Mouse (Mus musculus): ENCODE results near the gene Slc29a4.

Slc29a4 gene

GRCm38 (mm10) chr5:142692248-142692647, at the start of gene Slc29a4:
TSS of gene Slc29a4 (plus strand) at chr5:142692512.
- no peak for DNase-seq (ENCODE audit: low spot score in 2 of 2)

DNA sequence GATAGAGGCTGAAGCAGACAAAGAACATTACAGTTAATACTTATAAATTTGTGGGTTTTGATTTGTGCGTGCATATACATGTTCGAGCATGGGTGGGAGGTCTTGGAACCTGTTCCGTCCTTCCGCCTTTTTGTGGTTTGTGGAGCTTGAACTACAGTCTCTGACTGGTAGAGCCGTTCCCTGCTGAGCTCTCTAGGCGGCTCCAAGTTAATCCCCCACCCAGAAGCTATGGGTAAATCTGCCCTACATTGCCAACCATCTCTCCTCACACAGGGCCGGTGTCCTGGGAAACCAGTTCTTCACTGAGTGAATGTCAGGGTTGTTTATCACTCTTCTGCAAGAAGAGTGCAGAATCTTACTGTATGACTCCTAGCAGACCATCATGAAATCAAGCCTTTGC, 44.1 kb upstream of the Slc29a4 start:
- DNase-seq (ENCODE audit: low spot score in 2 of 2), result no peak

DNA sequence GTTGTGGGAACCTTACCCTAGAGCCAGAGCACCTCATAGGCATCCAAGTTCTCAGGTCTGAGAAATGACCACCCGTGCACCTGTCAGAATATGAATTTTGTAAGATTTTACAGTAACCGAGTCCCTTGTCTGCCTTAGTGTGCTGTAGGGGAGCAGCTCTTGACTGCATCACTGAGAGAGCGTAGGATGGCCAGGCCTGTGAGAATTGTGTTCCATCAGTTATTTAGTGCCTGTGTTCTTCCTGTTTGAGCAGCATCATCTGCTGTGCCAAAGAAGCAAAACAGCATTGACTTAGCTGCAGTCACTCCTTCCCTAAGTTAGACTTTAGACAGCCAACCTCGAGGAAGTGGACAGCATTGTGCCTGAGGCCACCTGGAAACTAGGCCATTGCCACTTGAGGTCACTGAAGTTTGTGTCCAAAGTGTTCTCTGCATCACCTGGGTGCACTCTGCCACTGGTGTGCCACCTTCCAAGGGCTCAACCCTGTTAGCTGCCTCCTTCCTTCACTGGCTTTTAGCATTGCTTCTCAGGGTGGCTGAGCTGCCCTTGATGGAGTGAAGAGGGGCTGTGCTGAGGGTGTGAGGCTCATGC, 42.8 kb upstream of the Slc29a4 start:
- no peak for DNase-seq (ENCODE audit: low spot score in 2 of 2)

GRCm38 (mm10) chr5:142650390-142650789, 41.9 kb upstream of the Slc29a4 start:
- no peak for DNase-seq (ENCODE audit: low spot score in 2 of 2)

- DNase-seq (ENCODE audit: low spot score in 2 of 2), result no peak
These were observed 41.4 kb upstream of the Slc29a4 start for GRCm38 (mm10) chr5:142650794-142651497.

- no peak for DNase-seq (ENCODE audit: low spot score in 2 of 2)
These were observed 40.0 kb upstream of the Slc29a4 start for GRCm38 (mm10) chr5:142652266-142652665.

DNA sequence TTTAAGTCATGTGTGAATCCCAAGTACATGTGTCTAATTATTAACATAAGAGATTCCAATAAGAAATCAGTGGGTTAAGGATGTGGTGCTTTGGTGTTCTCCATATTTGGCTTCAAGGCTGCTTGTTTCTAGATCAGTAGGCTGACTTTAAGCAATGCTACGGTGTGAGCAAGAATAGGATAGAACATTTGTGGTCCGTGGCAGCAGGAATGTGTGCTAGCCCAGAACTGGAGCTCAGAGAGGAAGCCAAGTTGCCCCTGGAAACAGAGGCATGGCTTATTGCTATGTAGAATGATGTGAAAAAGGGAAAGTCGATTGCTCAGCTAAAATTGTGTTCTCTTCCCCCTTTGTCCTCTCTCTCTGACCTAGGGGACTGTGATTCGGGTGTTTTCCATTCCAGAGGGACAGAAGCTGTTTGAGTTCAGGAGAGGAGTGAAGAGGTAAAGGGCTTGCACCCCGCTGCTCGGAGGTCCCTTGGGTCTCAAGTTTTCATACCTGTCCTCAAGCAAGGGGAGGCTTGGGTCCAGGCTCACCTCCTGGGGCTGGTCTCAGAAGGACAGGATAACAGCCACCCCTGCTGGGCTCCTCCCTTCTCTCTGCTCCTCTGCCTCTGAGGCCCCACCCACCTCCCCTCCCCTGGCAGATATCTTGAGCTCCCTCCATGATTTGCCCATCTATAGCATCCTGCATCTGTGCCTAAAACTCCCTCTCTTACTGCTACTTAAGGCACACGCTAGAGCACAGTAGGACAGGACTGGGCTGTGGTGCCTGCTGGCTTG, 31.5 kb upstream of the Slc29a4 start:
- no peak for DNase-seq (ENCODE audit: low spot score in 2 of 2)

DNA sequence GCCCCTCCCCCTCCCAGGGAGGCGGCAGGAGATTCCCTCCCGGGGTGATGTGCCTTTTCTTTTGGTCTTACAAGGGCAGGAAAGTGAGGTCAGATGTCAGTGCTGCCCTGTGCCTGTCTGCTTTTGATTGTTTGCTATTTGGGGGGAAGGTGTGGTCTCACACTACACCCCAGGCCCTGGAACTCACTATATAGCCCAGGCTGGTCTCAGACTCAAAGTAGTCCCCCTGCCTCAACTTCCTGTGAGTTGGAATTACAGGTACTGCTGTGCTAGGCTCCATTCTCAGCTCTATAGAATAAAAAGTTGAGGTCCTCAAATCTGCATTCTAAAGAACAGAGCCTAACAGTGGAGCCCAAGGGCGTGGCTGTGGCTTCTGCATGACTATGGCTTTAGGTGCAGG, 24.4 kb upstream of the Slc29a4 start:
- DNase-seq (ENCODE audit: low spot score in 2 of 2), result no peak

DNA sequence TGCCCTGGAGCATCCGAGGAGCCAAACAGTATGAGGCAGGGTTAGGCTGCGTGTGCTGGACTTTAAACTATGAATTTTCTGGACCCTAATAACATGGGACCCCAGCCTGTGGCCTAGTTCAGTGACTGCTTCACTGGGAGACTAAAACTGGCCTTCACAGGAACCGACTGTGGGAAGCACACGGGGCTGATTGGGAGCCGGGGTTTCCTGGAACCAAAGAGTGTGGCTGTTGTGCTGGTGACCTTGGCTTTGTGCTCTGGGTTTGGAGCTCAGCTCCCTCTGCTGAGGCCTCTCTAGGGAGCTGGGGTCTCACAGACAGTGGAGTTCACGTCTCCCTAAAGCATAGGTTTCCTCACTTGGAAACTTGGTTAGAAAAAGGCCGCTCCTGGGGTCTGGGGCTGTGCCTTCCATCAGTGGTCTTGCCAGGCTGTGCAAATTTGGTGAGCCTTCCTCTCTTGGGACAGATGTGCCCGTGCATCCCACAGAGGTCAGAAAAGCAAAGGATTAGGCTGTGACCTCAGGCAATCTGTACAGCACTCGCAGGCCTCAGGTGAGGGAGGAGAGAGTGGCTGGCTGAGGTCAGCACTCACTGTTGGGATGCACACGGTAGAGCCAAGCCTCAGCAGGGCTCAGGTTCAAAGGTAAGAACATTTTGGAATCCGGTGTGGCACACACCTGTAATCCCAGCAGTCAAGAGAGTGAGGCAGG, 23.6 kb upstream of the Slc29a4 start:
- DNase-seq (ENCODE audit: low spot score in 2 of 2), result no peak

- DNase-seq (ENCODE audit: low spot score in 2 of 2), result no peak
These were observed 22.6 kb upstream of the Slc29a4 start for GRCm38 (mm10) chr5:142669726-142670125.

DNA sequence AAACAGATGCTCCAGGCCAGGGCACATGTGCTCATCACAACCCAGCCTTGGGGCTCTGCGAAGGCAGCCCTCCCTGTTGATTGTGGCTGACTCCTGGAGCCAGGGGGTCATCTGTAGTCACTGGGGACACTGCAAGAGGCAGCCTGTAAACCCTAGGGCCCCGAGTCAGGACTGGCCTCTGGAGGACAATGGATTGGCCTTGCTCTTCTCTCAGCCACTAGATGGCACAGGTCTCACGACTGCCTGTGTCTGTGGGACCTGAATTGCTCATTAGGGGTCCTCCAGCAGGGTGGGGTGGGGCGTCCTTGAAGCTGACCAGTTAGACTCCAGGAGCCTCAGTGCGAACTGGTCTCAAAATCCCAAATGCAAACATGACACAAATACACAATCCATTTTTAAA, 19.2 kb upstream of the Slc29a4 start:
- DNase-seq (ENCODE audit: low spot score in 2 of 2), result no peak

GRCm38 (mm10) chr5:142678141-142678571, 14.2 kb upstream of the Slc29a4 start:
- DNase-seq (ENCODE audit: low spot score in 2 of 2), result no peak

GRCm38 (mm10) chr5:142679065-142679464, 13.2 kb upstream of the Slc29a4 start:
- DNase-seq (ENCODE audit: low spot score in 2 of 2), result no peak

DNA sequence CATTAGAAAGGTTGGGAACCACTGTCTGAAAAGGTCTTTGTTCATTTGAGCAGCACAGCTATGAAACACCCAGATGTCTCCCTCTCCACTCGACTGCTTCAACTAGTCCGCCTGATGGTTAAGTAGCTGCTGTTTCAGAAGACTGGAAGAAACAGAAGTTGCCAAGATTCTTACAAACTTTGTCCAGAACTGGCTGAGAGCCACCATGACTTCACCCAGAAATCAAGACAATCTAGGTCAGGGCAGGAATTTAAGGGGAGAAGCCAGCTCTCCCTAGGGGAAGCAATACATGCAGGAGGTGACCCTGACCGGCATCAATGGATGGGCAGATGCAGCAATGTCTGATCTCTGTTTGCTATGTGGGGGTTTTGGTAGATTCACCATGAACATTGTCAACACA, 10.4 kb upstream of the Slc29a4 start:
- no peak for DNase-seq (ENCODE audit: low spot score in 2 of 2)

- DNase-seq (ENCODE audit: low spot score in 2 of 2), result no peak
These were observed 9.8 kb upstream of the Slc29a4 start for GRCm38 (mm10) chr5:142682529-142682928.

- DNase-seq (ENCODE audit: low spot score in 2 of 2), result no peak
These were observed 3.4 kb upstream of the Slc29a4 start for GRCm38 (mm10) chr5:142688866-142689265.

DNA sequence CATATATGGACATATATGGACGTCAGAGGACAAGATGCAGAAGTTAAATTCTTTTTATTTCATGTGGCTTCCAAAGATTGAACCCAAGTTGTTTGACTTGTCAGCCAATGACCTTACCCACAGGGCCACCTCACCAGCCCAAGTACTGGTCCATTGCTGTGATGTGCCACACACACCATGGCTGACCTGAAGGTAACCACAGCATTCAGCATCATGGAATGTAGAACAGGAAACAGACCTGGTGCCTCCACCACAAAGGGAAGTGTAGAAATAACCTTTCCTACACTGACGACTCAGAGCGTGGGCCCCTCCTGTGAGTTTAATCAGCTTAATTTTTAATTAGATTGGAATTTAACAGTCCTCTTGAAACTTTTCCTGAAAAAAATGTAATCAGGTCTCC, 2.0 kb upstream of the Slc29a4 start:
- no peak for DNase-seq (ENCODE audit: low spot score in 2 of 2)

- no peak for DNase-seq (ENCODE audit: low spot score in 2 of 2)
These were observed 842 bp downstream of the Slc29a4 start for GRCm38 (mm10) chr5:142692971-142693737.

DNA sequence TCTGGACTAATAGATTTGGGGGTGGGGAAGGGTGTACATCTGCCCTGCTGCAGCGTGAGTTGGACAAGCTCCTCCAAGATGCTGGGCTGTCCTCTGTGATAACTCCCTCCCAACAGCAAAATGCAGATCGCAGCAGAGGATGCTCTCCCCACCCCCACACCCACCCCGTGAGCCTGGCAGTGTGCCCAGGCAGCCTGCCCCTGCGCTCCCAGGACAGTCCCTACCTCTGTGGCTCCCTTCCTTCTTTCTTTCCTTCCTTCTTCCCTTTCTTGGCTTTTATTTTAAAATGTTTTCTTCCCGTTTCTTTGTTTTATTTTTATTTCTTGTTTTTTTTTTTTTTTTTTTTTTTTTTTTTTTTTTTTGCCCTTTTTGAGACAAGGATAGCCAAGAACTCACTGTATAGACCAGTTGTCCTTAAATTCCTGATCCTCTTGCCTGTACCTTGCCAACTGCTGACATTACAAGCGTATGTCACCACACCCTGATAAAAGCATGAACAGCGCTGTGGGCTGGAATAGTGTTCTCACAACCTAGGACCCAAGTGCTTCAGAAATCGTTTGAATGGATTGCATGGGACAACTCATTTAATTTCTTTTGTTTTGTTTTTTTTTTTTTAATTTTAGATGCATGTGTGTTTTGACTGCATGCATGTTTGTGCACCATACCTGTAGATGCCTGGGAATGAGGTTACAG, 1.6 kb downstream of the Slc29a4 start:
- DNase-seq (ENCODE audit: low spot score in 2 of 2), result no peak

- DNase-seq (ENCODE audit: low spot score in 2 of 2), result peak in 1 of 2 experiments; percentile 41
These were observed 2.5 kb downstream of the Slc29a4 start for GRCm38 (mm10) chr5:142694627-142695340.
